Mouse (Mus musculus) neural tube, embryonic 13.5 days (tissue): ENCODE results near the gene Trim24. TPM values are rescaled to one million over a fixed set of nuclear protein-coding genes. Genes with fewer than 3 reads are reported as not detected.
"Not testable (repeated sequence)": the region's sequence is repeated elsewhere in the genome, so short reads cannot be mapped to it uniquely, and the experiment has no call there.

Experiments
- ATAC-seq: fragments of 200-750 bp; cut with Nextera tagmentation; 2 replicates; pipeline ENCODE4 v1.8.0; 2017; ENCODE audit warnings: low read depth, mild to moderate bottlenecking, moderate TSS enrichment, moderate library complexity
- H3K27ac ChIP-seq: fragments of 300-500 bp; sonication (generic); replicated peaks from 2 replicates; pipeline ENCODE4 v1.5.1; 2015; ENCODE audit warnings: moderate library complexity, mild to moderate bottlenecking, inconsistent platforms
- H3K27me3 ChIP-seq: fragments of 300-500 bp; sonication (generic); 2 replicates; pipeline ENCODE4 v1.6.1; 2015; ENCODE audit warnings: mild to moderate bottlenecking, inconsistent platforms
- H3K36me3 ChIP-seq: fragments of 300-500 bp; sonication (generic); 2 replicates; pipeline ENCODE4 v1.6.1; 2015; ENCODE audit warnings: mild to moderate bottlenecking, inconsistent platforms
- H3K4me1 ChIP-seq: fragments of 300-500 bp; sonication (generic); replicated peaks from 2 replicates; pipeline ENCODE4 v1.6.1; 2015; ENCODE audit warnings: inconsistent platforms
- H3K4me2 ChIP-seq: fragments of 300-500 bp; sonication (generic); 2 replicates; pipeline ENCODE4 v1.6.1; 2015; ENCODE audit warnings: inconsistent platforms, mild to moderate bottlenecking, moderate library complexity
- H3K4me3 ChIP-seq: fragments of 300-500 bp; sonication (generic); 2 replicates; pipeline ENCODE4 v1.5.1; 2015; ENCODE audit warnings: mild to moderate bottlenecking, inconsistent platforms
- H3K9ac ChIP-seq: fragments of 300-500 bp; sonication (generic); 2 replicates; pipeline ENCODE4 v1.6.1; 2015; ENCODE audit warnings: moderate library complexity, mild to moderate bottlenecking, inconsistent platforms
- H3K9me3 ChIP-seq: fragments of 300-500 bp; sonication (generic); 2 replicates; pipeline ENCODE4 v1.6.1; 2016; ENCODE audit warnings: inconsistent platforms
- WGBS: fragments of 180-500 bp; shearing (Covaris S2); methylation state at CpG from one replicate; pipeline ENCODE4 v1.1.7; 2015; 5-methylcytosine and 5-hydroxymethylcytosine counted together
- polyA plus RNA-seq: library from polyadenylated mRNA; unstranded; fragments of >200 nt; fragmentation: Nextera tagmentation; extraction: Ambion mirVana; gene quantifications from 2 replicates; pipeline ENCODE4 v1.2.1, GENCODE M21; 2015

The Trim24 gene
- 23.9 and 25.4 TPM in 2 replicates for polyA plus RNA-seq

DNA sequence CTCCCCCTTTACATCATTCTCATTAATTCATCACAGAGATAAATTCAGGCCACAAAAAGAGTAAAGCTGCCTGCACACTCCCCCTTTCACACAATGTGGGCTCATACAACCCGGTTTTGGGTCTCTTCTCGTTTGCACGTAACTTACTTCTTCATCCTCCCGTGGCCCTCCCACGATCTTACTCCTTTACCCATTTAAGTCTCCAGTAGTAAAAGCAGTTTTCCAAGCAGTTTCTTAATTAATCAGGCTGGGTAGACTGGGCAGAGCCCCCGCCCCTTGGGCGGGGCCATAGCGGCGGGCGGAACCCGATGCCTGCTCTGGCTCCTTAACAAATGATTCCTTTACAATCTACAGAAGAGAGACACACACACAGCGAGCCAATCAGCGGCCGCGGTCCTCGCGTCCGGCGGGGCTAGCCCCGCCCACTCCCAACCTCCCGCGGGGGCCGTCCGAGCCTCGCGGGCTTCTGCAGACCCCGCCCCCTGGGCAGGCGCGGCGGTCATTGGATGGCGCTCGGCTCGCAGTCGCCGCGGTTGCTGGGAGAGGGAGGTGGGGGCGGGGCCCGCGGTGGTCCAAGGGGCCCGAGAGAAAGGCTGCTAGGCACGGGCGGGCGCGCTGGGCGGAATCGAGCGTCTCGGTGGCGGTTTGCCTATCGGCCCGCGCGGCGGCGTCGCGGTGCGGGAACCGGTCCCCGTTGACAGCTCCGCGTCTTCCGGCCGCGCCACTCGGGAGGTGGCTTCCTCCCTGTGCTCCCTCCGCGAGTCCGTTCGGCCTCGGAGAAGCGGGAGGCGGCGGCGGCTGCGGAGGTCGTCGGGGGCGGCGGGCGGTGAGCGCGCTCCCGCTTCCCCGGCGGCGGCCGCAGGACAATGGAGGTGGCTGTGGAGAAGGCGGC is at the start of gene Trim24:
Gene Trim24 (plus strand): TSS at position 567 of the 892 bp plus-strand sequence.
- ATAC-seq = peak; percentile 98
- H3K27ac ChIP-seq = peak within 1 kb of the TSS; percentile 99
- peak within 1 kb of the TSS; percentile 55 for H3K4me2 ChIP-seq
- H3K4me1 ChIP-seq = no peaks in the 10 kb centered on the region
- peaks cover 36% of the 10 kb centered on the region for H3K9me3 ChIP-seq
- H3K27me3 ChIP-seq = no peaks in the 10 kb centered on the region
- H3K36me3 ChIP-seq = peaks cover 25% of the 10 kb centered on the region
- H3K4me3 ChIP-seq = peak within 1 kb of the TSS; percentile 89
- H3K9ac ChIP-seq = peak within 1 kb of the TSS; percentile 96
- WGBS = 1% methylated on average over 75 of the region's 89 CpGs

- Histone ChIP-seq H3K27ac (no peak overlapping the region), H3K9ac (no peak overlapping the region), H3K36me3 (no peaks in the 10 kb centered on the region), H3K9me3 (no peaks in the 10 kb centered on the region), H3K4me2 (no peak overlapping the region), H3K27me3 (no peaks in the 10 kb centered on the region), H3K4me1 (no peaks in the 10 kb centered on the region), H3K4me3 (no peak overlapping the region)
- no peak for ATAC-seq
- WGBS = 89% methylated on average over 6 of the region's 6 CpGs
These were observed 49.0 kb upstream of the Trim24 start for GRCm38 (mm10) chr6:37821531-37822051.

- Histone ChIP-seq H3K27me3 (no peaks in the 10 kb centered on the region), H3K9me3 (no peaks in the 10 kb centered on the region), H3K4me2 (no peak overlapping the region), H3K9ac (no peak overlapping the region), H3K4me3 (no peak overlapping the region), H3K36me3 (no peaks in the 10 kb centered on the region), H3K27ac (no peak overlapping the region), H3K4me1 (no peaks in the 10 kb centered on the region)
- no peak for ATAC-seq
- 98% methylated on average over 2 of the region's 2 CpGs for WGBS
These were observed 48.2 kb upstream of the Trim24 start for GRCm38 (mm10) chr6:37822390-37822789.

DNA sequence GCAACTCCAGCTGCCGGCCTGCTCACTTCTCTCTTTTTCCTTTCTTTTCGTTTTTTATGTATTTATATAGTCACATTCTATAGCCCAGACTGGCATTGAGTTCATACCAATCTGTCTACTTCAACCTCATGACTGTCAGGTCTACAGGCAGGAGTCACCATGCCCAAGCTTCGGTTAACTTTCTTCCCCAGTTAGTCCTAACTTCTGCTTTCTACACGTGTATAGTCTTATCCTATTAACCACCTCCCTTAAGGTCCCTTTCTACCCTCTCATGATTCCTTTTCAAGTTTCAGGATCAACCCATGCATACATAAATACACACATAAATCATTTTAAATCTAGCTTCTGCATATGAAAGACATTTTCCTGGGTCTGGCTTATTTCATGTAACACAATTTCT is 46.9 kb upstream of the Trim24 start:
- Histone ChIP-seq H3K4me1 (no peaks in the 10 kb centered on the region), H3K4me2 (no peak overlapping the region), H3K9ac (no peak overlapping the region), H3K4me3 (no peak overlapping the region), H3K27ac (no peak overlapping the region), H3K9me3 (no peaks in the 10 kb centered on the region), H3K27me3 (no peaks in the 10 kb centered on the region), H3K36me3 (no peaks in the 10 kb centered on the region)
- no peak for ATAC-seq
- 89% methylated on average over 4 of the region's 4 CpGs for WGBS

DNA sequence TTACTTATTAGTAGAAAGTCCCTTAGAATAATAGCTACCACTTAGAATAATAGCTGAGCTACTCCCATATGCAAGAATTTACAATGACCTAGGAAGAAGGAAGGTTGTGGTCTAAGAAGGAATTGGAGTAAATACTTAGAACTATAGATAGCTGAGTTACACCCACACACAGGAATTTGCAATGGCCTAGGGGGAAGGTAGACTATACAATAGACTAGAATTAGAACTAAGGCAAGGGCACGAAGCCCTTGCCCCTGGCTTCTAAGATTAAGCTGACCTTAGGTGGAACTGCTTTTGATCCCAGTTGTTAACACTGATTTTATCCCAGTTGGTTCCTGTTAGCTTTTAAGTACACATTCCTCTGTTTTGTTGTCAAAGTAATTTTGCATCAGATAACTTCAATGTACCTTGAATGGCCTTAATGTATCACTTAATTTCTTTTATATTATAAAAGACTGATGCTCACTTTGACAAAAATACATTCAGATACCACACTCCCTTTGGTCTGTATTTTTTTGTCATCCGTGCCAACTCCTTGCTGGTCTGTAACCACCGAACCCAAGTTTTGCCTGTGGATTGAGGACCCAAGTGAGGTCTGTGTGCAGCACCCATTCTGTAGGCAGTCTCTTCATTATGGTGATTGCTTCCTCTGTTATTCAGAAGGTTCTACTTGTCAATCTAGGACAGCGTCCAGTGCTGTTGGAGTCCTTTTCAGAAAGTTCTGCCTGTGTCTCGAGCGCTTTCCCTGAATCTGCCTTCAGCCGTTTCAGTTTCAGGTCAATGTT is 45.1 kb upstream of the Trim24 start:
- not testable (repeated sequence) for ATAC-seq, H3K27me3 ChIP-seq, H3K36me3 ChIP-seq, H3K9ac ChIP-seq, H3K27ac ChIP-seq, H3K4me2 ChIP-seq, H3K9me3 ChIP-seq, H3K4me1 ChIP-seq, H3K4me3 ChIP-seq
- 93% methylated on average over 7 of the region's 7 CpGs for WGBS

DNA sequence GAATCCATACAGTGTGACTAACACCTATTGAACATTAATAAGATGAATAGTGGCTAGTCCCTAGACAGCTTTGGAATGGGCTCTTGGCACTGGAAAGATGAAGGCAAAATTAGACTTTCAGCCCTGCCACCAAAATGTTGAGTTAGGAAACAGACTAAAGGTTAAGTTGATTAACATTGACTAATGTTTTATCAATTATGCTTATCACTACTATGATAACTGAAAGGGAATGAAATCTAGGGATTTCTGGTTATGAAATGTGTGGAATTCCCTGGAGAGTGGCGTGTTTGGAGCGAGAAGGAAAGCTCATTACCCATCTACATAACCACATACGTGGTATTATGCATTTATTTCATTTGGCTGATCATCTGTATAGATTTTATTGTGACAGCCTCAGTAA is 41.7 kb upstream of the Trim24 start:
- no peaks in the 10 kb centered on the region for H3K4me1 ChIP-seq
- H3K9me3 ChIP-seq = no peaks in the 10 kb centered on the region; the same call in 1 of the 2 replicates
- no peak overlapping the region for H3K4me3 ChIP-seq
- no peaks in the 10 kb centered on the region for H3K27me3 ChIP-seq
- ATAC-seq = no peak
- H3K4me2 ChIP-seq = no peak overlapping the region
- 77% methylated on average over 3 of the region's 3 CpGs for WGBS
- no peak overlapping the region for H3K27ac ChIP-seq
- H3K36me3 ChIP-seq = 0 out of 2 replicates have a peak, but pooled peaks cover 3% of the 10 kb centered on the region
- H3K9ac ChIP-seq = no peak overlapping the region

DNA sequence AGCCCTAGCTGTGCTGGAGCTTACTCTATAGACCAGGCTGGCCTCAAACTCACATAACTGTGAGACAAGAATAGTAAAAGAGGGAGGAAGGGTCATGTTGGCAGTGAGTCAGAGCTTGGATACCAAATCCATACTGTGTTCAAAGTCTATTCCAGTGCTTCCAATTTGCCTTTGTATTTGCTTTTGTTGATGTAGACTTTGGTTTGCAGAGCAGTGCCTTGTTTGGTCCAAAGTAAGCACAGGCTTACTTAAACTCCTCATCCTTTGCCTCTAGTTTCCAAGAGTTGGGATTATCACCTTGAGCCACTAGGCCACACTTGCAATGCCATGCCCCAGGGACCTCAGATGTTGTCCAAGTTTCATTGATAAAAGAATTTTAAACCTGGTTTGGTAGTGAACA is 41.0 kb upstream of the Trim24 start:
- no peaks in the 10 kb centered on the region for H3K4me1 ChIP-seq
- H3K9ac ChIP-seq = no peak overlapping the region
- H3K27me3 ChIP-seq = no peaks in the 10 kb centered on the region
- H3K4me3 ChIP-seq = no peak overlapping the region
- H3K27ac ChIP-seq = no peak overlapping the region
- ATAC-seq = no peak
- no peaks in the 10 kb centered on the region; the same call in 1 of the 2 replicates for H3K9me3 ChIP-seq
- 0 out of 2 replicates have a peak, but pooled peaks cover 3% of the 10 kb centered on the region for H3K36me3 ChIP-seq
- no peak overlapping the region for H3K4me2 ChIP-seq

DNA sequence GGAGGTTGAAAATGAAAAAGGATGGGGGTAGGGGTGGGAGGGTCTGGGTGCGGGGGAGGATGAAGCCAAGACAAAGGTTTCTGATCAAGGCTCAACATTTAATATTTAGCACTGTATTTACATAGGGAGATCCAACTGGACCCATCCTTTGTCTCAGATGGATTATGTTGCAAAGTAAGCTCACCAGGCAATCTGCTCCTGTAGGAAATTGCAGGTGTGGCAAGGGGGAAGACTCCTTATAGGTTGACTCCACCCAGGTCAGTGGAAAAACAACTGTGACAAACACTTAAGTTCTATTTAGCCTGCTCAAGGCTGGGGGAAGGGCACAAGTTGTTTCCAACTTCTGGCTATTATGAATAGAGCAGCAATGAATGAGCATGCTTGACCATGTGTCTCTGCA is 36.9 kb upstream of the Trim24 start:
- H3K4me1 ChIP-seq = no peaks in the 10 kb centered on the region
- no peaks in the 10 kb centered on the region for H3K27me3 ChIP-seq
- 0 out of 2 replicates have a peak, but pooled peaks cover 3% of the 10 kb centered on the region for H3K36me3 ChIP-seq
- no peak overlapping the region for H3K4me2 ChIP-seq
- no peak overlapping the region for H3K9ac ChIP-seq
- H3K4me3 ChIP-seq = no peak overlapping the region
- 96% methylated on average over 1 of the region's 1 CpGs for WGBS
- ATAC-seq = no peak
- H3K9me3 ChIP-seq = no peaks in the 10 kb centered on the region; the same call in 1 of the 2 replicates
- no peak overlapping the region for H3K27ac ChIP-seq

GRCm38 (mm10) chr6:37836951-37837565 is 33.6 kb upstream of the Trim24 start:
- H3K4me3 ChIP-seq, ATAC-seq, H3K27me3 ChIP-seq, H3K27ac ChIP-seq, H3K9ac ChIP-seq, H3K36me3 ChIP-seq, H3K9me3 ChIP-seq, H3K4me1 ChIP-seq, H3K4me2 ChIP-seq: not testable (repeated sequence)
- WGBS = 90% methylated on average over 2 of the region's 2 CpGs

- 82% methylated on average over 5 of the region's 5 CpGs for WGBS
- Histone ChIP-seq H3K4me1 (no peaks in the 10 kb centered on the region), H3K4me3 (no peak overlapping the region), H3K4me2 (no peak overlapping the region), H3K9ac (no peak overlapping the region), H3K27me3 (no peaks in the 10 kb centered on the region), H3K27ac (no peak overlapping the region), H3K36me3 (no peaks in the 10 kb centered on the region), H3K9me3 (no peaks in the 10 kb centered on the region)
- no peak for ATAC-seq
These were observed 27.6 kb upstream of the Trim24 start for GRCm38 (mm10) chr6:37842779-37843605.

GRCm38 (mm10) chr6:37843647-37844273 is 26.9 kb upstream of the Trim24 start:
- H3K4me3 ChIP-seq = no peak overlapping the region
- H3K9ac ChIP-seq = no peak overlapping the region
- no peaks in the 10 kb centered on the region for H3K27me3 ChIP-seq
- H3K4me2 ChIP-seq = no peak overlapping the region
- no peak for ATAC-seq
- no peaks in the 10 kb centered on the region for H3K9me3 ChIP-seq
- no peak overlapping the region for H3K27ac ChIP-seq
- no peaks in the 10 kb centered on the region for H3K4me1 ChIP-seq
- H3K36me3 ChIP-seq = no peaks in the 10 kb centered on the region
- WGBS = 92% methylated on average over 8 of the region's 8 CpGs
